Mouse (Mus musculus): ENCODE data around the gene Mrps35.

DNA sequence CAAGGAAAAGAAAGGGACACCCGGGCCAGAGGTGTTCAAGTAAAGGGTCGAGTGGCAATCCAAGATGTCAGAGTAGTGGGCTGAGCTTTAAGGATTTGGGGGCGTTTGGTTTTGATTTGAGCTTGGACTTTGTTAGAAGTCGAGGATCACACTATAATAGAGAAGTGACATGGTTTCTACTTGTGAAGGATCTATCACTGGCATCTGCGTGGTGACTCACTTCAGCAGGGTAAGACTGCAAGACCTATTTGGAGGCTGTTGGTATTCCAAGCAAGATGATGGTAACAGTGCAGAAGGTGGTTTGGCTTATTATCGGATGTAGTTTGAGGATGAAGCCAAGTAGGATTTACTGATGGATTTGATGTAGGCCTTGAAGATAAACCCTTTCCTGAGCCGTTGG, 1.1 kb downstream of the Mrps35 start:
- TF ChIP-seq GATA1 (IDR thresholded peaks at IDR 0.05; ENCODE audit: low read length) = no peak
- no peak for TF ChIP-seq TAL1 (IDR thresholded peaks at IDR 0.05; ENCODE audit: low read length)
